Mouse (Mus musculus) adrenal gland, postnatal 14 days (tissue): ENCODE results near the gene Stac2. TPM values are rescaled to one million over a fixed set of nuclear protein-coding genes. Genes with fewer than 3 reads are reported as not detected.

Source experiments
- DNase-seq: peaks from one replicate; pipeline ENCODE4 v3.0.0; 2021; ENCODE audit warnings: mixed read lengths
- microRNA-seq, 2 experiments: library from miRNA; unstranded; fragments of <30 nt; microRNA quantifications; one replicate each; pipeline ENCODE4 v1.2.0; 2021
- total RNA-seq: library from RNA; stranded (reverse); gene quantifications from 2 replicates; pipeline ENCODE4 v1.2.3, GENCODE M21; 2021

Stac2 gene
- total RNA-seq, 1 experiment from 2014 or later, result 3.1 TPM

GRCm38 (mm10) chr11:97998074-97998793, 55.0 kb downstream of the Stac2 start:
- no peak for DNase-seq

GRCm38 (mm10) chr11:97997387-97997960, 55.8 kb downstream of the Stac2 start:
- DNase-seq, result no peak

GRCm38 (mm10) chr11:97996691-97997090, 56.6 kb downstream of the Stac2 start:
- DNase-seq, result no peak

GRCm38 (mm10) chr11:97995564-97996288, 57.5 kb downstream of the Stac2 start, which contains the start of gene Arl5c:
Gene Arl5c, minus strand, starts transcription at chr11:97996181.
- DNase-seq, result peak; percentile 75

- peak; percentile 89 for DNase-seq
Observed at GRCm38 (mm10) chr11:97994539-97995100, 58.6 kb downstream of the Stac2 start.

GRCm38 (mm10) chr11:97988530-97989096, 64.6 kb downstream of the Stac2 start:
- DNase-seq, result peak; percentile 90

- peak; percentile 97 for DNase-seq
Observed at GRCm38 (mm10) chr11:97987551-97988526, 65.4 kb downstream of the Stac2 start.

- no peak for DNase-seq
Observed at GRCm38 (mm10) chr11:97986738-97987465, 66.4 kb downstream of the Stac2 start.

Small RNA genes within 50 kb of the gene (microRNA-seq; reads per million reads assigned to microRNA genes)
- 0 reads per million in 2 experiments for gene Gm27597

Other genes with a start within 250 kb of the Stac2 start
- gene B230217C12Rik, start 212.7 kb downstream of the Stac2 start, total RNA-seq, result 2.4 and 3.5 TPM in 2 replicates
- 1.0 and 1.2 TPM in 2 replicates for gene Fbxo47, start 169.3 kb downstream of the Stac2 start, total RNA-seq
- 4.3 and 4.8 TPM in 2 replicates for gene Plxdc1, start 67.0 kb downstream of the Stac2 start, total RNA-seq
- 1.1 and 4.4 TPM in 2 replicates for gene Arl5c, start 57.3 kb downstream of the Stac2 start, total RNA-seq
- gene Cacnb1, start 30.4 kb downstream of the Stac2 start, total RNA-seq, result 7.8 and 10.4 TPM in 2 replicates
- gene Rpl19, start 26.8 kb downstream of the Stac2 start, total RNA-seq, result 1,235 and 1,395 TPM in 2 replicates
- 26.2 and 28.2 TPM in 2 replicates for gene Fbxl20, start 96.9 kb upstream of the Stac2 start, total RNA-seq
- gene Med1, start 139.8 kb upstream of the Stac2 start, total RNA-seq, result 52.3 and 58.3 TPM in 2 replicates
- 46.2 and 46.6 TPM in 2 replicates for gene Cdk12, start 149.6 kb upstream of the Stac2 start, total RNA-seq